Mouse (Mus musculus) MEL (cell line): ENCODE data around the gene Nr5a2. TPM values are rescaled to one million over a fixed set of nuclear protein-coding genes. Genes with fewer than 3 reads are reported as not detected.

Experiments
- DNase-seq: peaks from one replicate; pipeline ENCODE4 v3.0.0; 2011; ENCODE audit warnings: low read depth, low spot score
- H3K27ac ChIP-seq: 2 replicates; pipeline ENCODE4 v1.5.1; 2012; ENCODE audit warnings: low read depth, mild to moderate bottlenecking, control low read depth, low read length, moderate library complexity; ENCODE audit not compliant: control insufficient read depth
- H3K27me3 ChIP-seq, 2 experiments: fragments of 150-350 bp in 1 of 2; sonication (generic) in 1 of 2; 2 replicates each; pipeline ENCODE4 v1.6.1; 2012; ENCODE audit warnings: low read length in 2 of 2, mild to moderate bottlenecking in 2 of 2, improper control_type of control experiment in 1 of 2, moderate library complexity in 1 of 2; ENCODE audit not compliant: insufficient read depth in 2 of 2, control insufficient read depth in 1 of 2
- H3K36me3 ChIP-seq, 2 experiments: 2 replicates each; pipeline ENCODE4 v1.6.1; 2012 to 2014; ENCODE audit warnings: low read length in 2 of 2, improper control_type of control experiment in 1 of 2, inconsistent platforms in 1 of 2, mild to moderate bottlenecking in 1 of 2; ENCODE audit not compliant: insufficient read depth in 2 of 2, control insufficient read depth in 1 of 2
- H3K4me1 ChIP-seq, 2 experiments: fragments of 150-350 bp in 1 of 2; sonication (generic) in 1 of 2; 2 replicates each; pipeline ENCODE4 v1.6.1; 2012; ENCODE audit warnings: low read length in 2 of 2, improper control_type of control experiment in 1 of 2, mild to moderate bottlenecking in 1 of 2; ENCODE audit not compliant: insufficient read depth in 2 of 2, control insufficient read depth in 1 of 2
- H3K4me3 ChIP-seq, 2 experiments: fragments of 150-350 bp in 1 of 2; sonication (generic) in 1 of 2; 2 replicates each; pipeline ENCODE4 v1.5.1; 2012; ENCODE audit warnings: low read depth in 2 of 2, low read length in 2 of 2, mild to moderate bottlenecking in 2 of 2, moderate library complexity in 2 of 2, control low read depth in 1 of 2, improper control_type of control experiment in 1 of 2; ENCODE audit not compliant: control insufficient read depth in 1 of 2, insufficient read depth in 1 of 2
- H3K79me2 ChIP-seq: 2 replicates; pipeline ENCODE4 v1.6.1; 2012; ENCODE audit warnings: mild to moderate bottlenecking, low read length, moderate library complexity; ENCODE audit not compliant: control insufficient read depth, poor library complexity, insufficient read depth
- H3K9ac ChIP-seq: 2 replicates; pipeline ENCODE4 v1.6.1; 2012; ENCODE audit warnings: low read depth, mild to moderate bottlenecking, control low read depth, low read length, moderate library complexity; ENCODE audit not compliant: control insufficient read depth, poor library complexity, severe bottlenecking
- H3K9me3 ChIP-seq: fragments of 150-350 bp; sonication (generic); replicated peaks from 2 replicates; pipeline ENCODE4 v1.6.1; 2012; ENCODE audit warnings: mild to moderate bottlenecking, low read length, improper control_type of control experiment, moderate library complexity; ENCODE audit not compliant: insufficient read depth
- BHLHE40 ChIP-seq: IDR thresholded peaks from 2 replicates; pipeline ENCODE4 v1.6.1; 2012; ENCODE audit warnings: low read depth, mild to moderate bottlenecking, inconsistent platforms, low read length, improper control_type of control experiment, borderline replicate concordance
- CHD2 ChIP-seq: IDR thresholded peaks from 2 replicates; pipeline ENCODE4 v1.6.1; 2011; ENCODE audit warnings: low read length, improper control_type of control experiment
- CTCF ChIP-seq, 3 experiments: IDR thresholded peaks in 2 of 3; conservative IDR thresholded peaks in 1 of 3; 2 replicates each; pipeline ENCODE4 v1.5.1; 2011 to 2012; ENCODE audit warnings: low read length in 3 of 3, low read depth in 2 of 3, mild to moderate bottlenecking in 2 of 3, improper control_type of control experiment in 1 of 3, inconsistent platforms in 1 of 3, mixed read lengths in 1 of 3, moderate library complexity in 1 of 3; ENCODE audit not compliant: control insufficient read depth in 1 of 3, insufficient read depth in 1 of 3, poor library complexity in 1 of 3, severe bottlenecking in 1 of 3
- E2F4 ChIP-seq: IDR thresholded peaks from 2 replicates; pipeline ENCODE4 v1.6.1; 2011; ENCODE audit warnings: low read depth, low read length, improper control_type of control experiment, borderline replicate concordance
- ELF1 ChIP-seq: IDR thresholded peaks from 2 replicates; pipeline ENCODE4 v1.6.1; 2014; ENCODE audit warnings: low read depth, mild to moderate bottlenecking, inconsistent platforms, low read length, improper control_type of control experiment, moderate library complexity
- GABPA ChIP-seq: IDR thresholded peaks from 2 replicates; pipeline ENCODE4 v1.6.1; 2012; ENCODE audit warnings: low read depth, mild to moderate bottlenecking, inconsistent platforms, low read length, improper control_type of control experiment, moderate library complexity
- GATA1 ChIP-seq: IDR thresholded peaks from 2 replicates; pipeline ENCODE4 v1.6.1; 2011; ENCODE audit warnings: low read depth, low read length, improper control_type of control experiment
- MAFK ChIP-seq: IDR thresholded peaks from 2 replicates; pipeline ENCODE4 v1.6.1; 2011; ENCODE audit warnings: low read depth, mild to moderate bottlenecking, low read length, improper control_type of control experiment, borderline replicate concordance
- MAX ChIP-seq: IDR thresholded peaks from 2 replicates; pipeline ENCODE4 v1.6.1; 2011; ENCODE audit warnings: low read length, improper control_type of control experiment
- MEF2A ChIP-seq: IDR thresholded peaks from 2 replicates; pipeline ENCODE4 v1.6.1; 2014; ENCODE audit warnings: low read depth, mild to moderate bottlenecking, inconsistent platforms, low read length, improper control_type of control experiment; ENCODE audit not compliant: poor library complexity, insufficient replicate concordance, severe bottlenecking; ENCODE audit errors: extremely low read depth
- MXI1 ChIP-seq: IDR thresholded peaks from 2 replicates; pipeline ENCODE4 v1.6.1; 2011; ENCODE audit warnings: mild to moderate bottlenecking, low read depth, low read length, improper control_type of control experiment
- MYC ChIP-seq: IDR thresholded peaks from 2 replicates; pipeline ENCODE4 v1.6.1; 2011; ENCODE audit warnings: low read depth, mild to moderate bottlenecking, low read length, improper control_type of control experiment, moderate library complexity
- POLR2AphosphoS2 ChIP-seq: IDR thresholded peaks from 2 replicates; pipeline ENCODE4 v1.6.1; 2011; ENCODE audit warnings: low read length, improper control_type of control experiment
- POLR2AphosphoS5 ChIP-seq: IDR thresholded peaks from 2 replicates; pipeline ENCODE4 v1.6.1; 2012; ENCODE audit warnings: low read depth, borderline replicate concordance, mild to moderate bottlenecking, inconsistent platforms, low read length, moderate library complexity, mixed read lengths
- RAD21 ChIP-seq: IDR thresholded peaks from 2 replicates; pipeline ENCODE4 v1.6.1; 2011; ENCODE audit warnings: mild to moderate bottlenecking, low read depth, low read length, improper control_type of control experiment
- RCOR1 ChIP-seq: IDR thresholded peaks from 2 replicates; pipeline ENCODE4 v1.6.1; 2012; ENCODE audit warnings: low read depth, mild to moderate bottlenecking, inconsistent platforms, low read length, improper control_type of control experiment
- SMC3 ChIP-seq: IDR thresholded peaks from 2 replicates; pipeline ENCODE4 v1.6.1; 2011; ENCODE audit warnings: low read depth, low read length, improper control_type of control experiment
- TAL1 ChIP-seq: IDR thresholded peaks from 2 replicates; pipeline ENCODE4 v1.6.1; 2012; ENCODE audit warnings: mild to moderate bottlenecking, inconsistent platforms, low read length, moderate library complexity, mixed read lengths
- TBP ChIP-seq: IDR thresholded peaks from 2 replicates; pipeline ENCODE4 v1.8.0; 2011; ENCODE audit warnings: low read depth, low read length, improper control_type of control experiment
- UBTF ChIP-seq: IDR thresholded peaks from 2 replicates; pipeline ENCODE4 v1.6.1; 2012; ENCODE audit warnings: low read depth, mild to moderate bottlenecking, inconsistent platforms, low read length, improper control_type of control experiment, moderate library complexity, borderline replicate concordance; ENCODE audit not compliant: insufficient read depth
- USF1 ChIP-seq: IDR thresholded peaks from 2 replicates; pipeline ENCODE4 v1.6.1; 2014; ENCODE audit warnings: low read depth, mild to moderate bottlenecking, inconsistent platforms, low read length, improper control_type of control experiment, moderate library complexity
- USF2 ChIP-seq, 2 experiments: IDR thresholded peaks; 2 replicates each; pipeline ENCODE4 v1.6.1; 2011 to 2012; ENCODE audit warnings: improper control_type of control experiment in 2 of 2, low read length in 2 of 2, borderline replicate concordance in 1 of 2, inconsistent platforms in 1 of 2, low read depth in 1 of 2, mild to moderate bottlenecking in 1 of 2; ENCODE audit not compliant: insufficient read depth in 1 of 2
- ZC3H11A ChIP-seq: IDR thresholded peaks from 2 replicates; pipeline ENCODE4 v1.6.1; 2012; ENCODE audit warnings: low read depth, mild to moderate bottlenecking, inconsistent platforms, low read length, improper control_type of control experiment
- ZKSCAN1 ChIP-seq: IDR thresholded peaks from 2 replicates; pipeline ENCODE4 v1.6.1; 2012; ENCODE audit warnings: low read depth, mild to moderate bottlenecking, inconsistent platforms, low read length, improper control_type of control experiment, moderate library complexity
- ZNF384 ChIP-seq: IDR thresholded peaks from 2 replicates; pipeline ENCODE4 v1.6.1; 2012; ENCODE audit warnings: low read depth, mild to moderate bottlenecking, inconsistent platforms, low read length, improper control_type of control experiment
- polyA plus RNA-seq, 2 experiments: library from polyadenylated mRNA; stranded (reverse) in 1 of 2; unstranded in 1 of 2; fragments of >175 nt in 1 of 2; fragments of >200 nt in 1 of 2; gene quantifications; 2 replicates each; pipeline versions ENCODE4 v1.2.1 to v1.2.4; 2012; ENCODE audit warnings: low replicate concordance in 2 of 2, low read depth in 1 of 2; ENCODE audit not compliant: insufficient read length in 2 of 2, insufficient read depth in 1 of 2, missing spikeins in 1 of 2
- total RNA-seq: library from RNA; depleted of rRNA; stranded (reverse); fragments of 300-350 nt; gene quantifications from 2 replicates; pipeline ENCODE4 v1.2.3, GENCODE M21; 2012

Gene Nr5a2
- total and polyA plus RNA-seq, 3 experiments: 0.03 to 0.39 TPM; not detected in 1

GRCm38 (mm10) chr1:136952609-136953311 lies 7.5 kb downstream of the Nr5a2 start:
- H3K27me3 ChIP-seq: no peaks in the 10 kb centered on the region
- H3K36me3 ChIP-seq: no peaks in the 10 kb centered on the region
- no peak for DNase-seq
- no peaks in the 10 kb centered on the region for H3K4me1 ChIP-seq
- H3K9ac ChIP-seq: no peak overlapping the region
- TF ChIP-seq MAX: no peak
- TF ChIP-seq SMC3: no peak
- no peak for TF ChIP-seq POLR2AphosphoS2
- TF ChIP-seq MEF2A: no peak
- no peak for TF ChIP-seq MXI1
- no peak for TF ChIP-seq GABPA
- TF ChIP-seq GATA1: no peak
- TF ChIP-seq USF1: no peak
- no peak for TF ChIP-seq ZC3H11A
- no peak for TF ChIP-seq E2F4
- TF ChIP-seq BHLHE40: no peak
- TF ChIP-seq USF2 (IDR thresholded peaks at IDR 0.05; ENCODE audit: borderline replicate concordance in 1 of 2, insufficient read depth in 1 of 2, low read depth in 1 of 2, low read length in 2 of 2): no peak
- TF ChIP-seq MAFK: no peak
- TF ChIP-seq RCOR1: no peak
- no peak for TF ChIP-seq MYC
- no peak overlapping the region for H3K4me3 ChIP-seq
- H3K79me2 ChIP-seq: no peaks in the 10 kb centered on the region
- no peak overlapping the region for H3K27ac ChIP-seq
- H3K9me3 ChIP-seq: no peaks in the 10 kb centered on the region

- Histone ChIP-seq H3K79me2 (no peaks in the 10 kb centered on the region), H3K27me3 (no peaks in the 10 kb centered on the region), H3K9ac (no peak overlapping the region), H3K4me1 (no peaks in the 10 kb centered on the region), H3K36me3 (no peaks in the 10 kb centered on the region), H3K4me3 (no peak overlapping the region), H3K9me3 (no peaks in the 10 kb centered on the region), H3K27ac (no peak overlapping the region)
- no peak for DNase-seq
- TF ChIP-seq USF1: no peak
- TF ChIP-seq ELF1: no peak
- no peak for TF ChIP-seq GABPA
- TF ChIP-seq CTCF (IDR thresholded peaks at IDR 0.05 in 2 of 3, conservative IDR thresholded peaks at IDR 0.05 in 1 of 3; ENCODE audit: control insufficient read depth in 1 of 3, insufficient read depth in 1 of 3, low read depth in 2 of 3, low read length in 3 of 3, poor library complexity in 1 of 3, severe bottlenecking in 1 of 3): no peak
- TF ChIP-seq GATA1: no peak
- no peak for TF ChIP-seq E2F4
- no peak for TF ChIP-seq ZNF384
- TF ChIP-seq POLR2AphosphoS5: no peak
- no peak for TF ChIP-seq TBP
- TF ChIP-seq RAD21: no peak
- no peak for TF ChIP-seq ZKSCAN1
- no peak for TF ChIP-seq CHD2
- no peak for TF ChIP-seq TAL1
- TF ChIP-seq MAX: no peak
- TF ChIP-seq UBTF: no peak
Measured at GRCm38 (mm10) chr1:136951946-136952531, 8.2 kb downstream of the Nr5a2 start.
